Mouse (Mus musculus): ENCODE measurements around the gene Jade1. TPM values are rescaled to one million over a fixed set of nuclear protein-coding genes. Genes with fewer than 3 reads are reported as not detected.

Jade1 gene
- polyA plus RNA-seq, 1 experiment from 2014 or later = 12.2 TPM

DNA sequence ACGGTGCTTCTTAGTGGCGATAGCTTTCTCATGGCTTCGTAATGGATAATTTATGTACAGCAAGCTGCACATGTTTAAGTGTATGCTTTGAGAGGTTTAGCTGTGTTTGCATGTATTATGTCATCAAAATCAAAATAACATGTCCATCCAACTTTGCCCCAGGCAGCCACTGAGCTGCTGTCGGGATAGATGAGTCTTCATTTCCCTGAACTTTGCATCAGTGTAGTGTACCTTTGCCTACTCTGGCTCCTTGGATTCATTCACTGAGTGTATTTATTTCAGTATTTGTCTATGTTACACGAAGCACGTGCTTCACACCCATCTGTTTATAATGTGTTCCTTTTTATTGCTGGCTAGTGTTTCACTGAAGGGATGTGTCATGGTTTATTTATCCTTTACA, 30.8 kb downstream of the Jade1 start:
- no peak for DNase-seq (ENCODE audit: low spot score)
- H3K4me1 ChIP-seq (replicated peaks) = peaks cover 26% of the 10 kb centered on the region
- H3K36me3 ChIP-seq = peaks cover 55% of the 10 kb centered on the region

GRCm38 (mm10) chr3:41586917-41587316, 31.4 kb downstream of the Jade1 start:
- WGBS = 87% methylated on average over 7 of the region's 7 CpGs
- Histone ChIP-seq H3K27me3 (ENCODE audit: insufficient read depth, poor library complexity, severe bottlenecking) (no peaks in the 10 kb centered on the region), H3K9me3 (no peaks in the 10 kb centered on the region), H3K36me3 (peaks cover 61% of the 10 kb centered on the region), H3K4me3 (no peak overlapping the region), H3K27ac (no peak overlapping the region), H3K4me1 (replicated peaks) (peaks cover 20% of the 10 kb centered on the region)
- no peak for DNase-seq (ENCODE audit: low spot score)

More for the DNA sequence above, 30.8 kb downstream of the Jade1 start:
- Histone ChIP-seq H3K9me3 (no peaks in the 10 kb centered on the region), H3K27me3 (ENCODE audit: insufficient read depth, poor library complexity, severe bottlenecking) (no peaks in the 10 kb centered on the region), H3K4me3 (no peak overlapping the region), H3K27ac (no peak overlapping the region)
- WGBS = 93% methylated on average over 6 of the region's 6 CpGs

GRCm38 (mm10) chr3:41587588-41587987, 32.1 kb downstream of the Jade1 start:
- Histone ChIP-seq H3K27me3 (ENCODE audit: insufficient read depth, poor library complexity, severe bottlenecking) (no peaks in the 10 kb centered on the region), H3K27ac (no peak overlapping the region), H3K9me3 (no peaks in the 10 kb centered on the region), H3K4me3 (no peak overlapping the region), H3K4me1 (replicated peaks) (peaks cover 13% of the 10 kb centered on the region), H3K36me3 (peaks cover 67% of the 10 kb centered on the region)
- DNase-seq (ENCODE audit: low spot score) = no peak
- 68% methylated on average over 6 of the region's 6 CpGs for WGBS

- WGBS = 67% methylated on average over 8 of the region's 8 CpGs
- H3K9me3 ChIP-seq = no peaks in the 10 kb centered on the region
- no peak for DNase-seq (ENCODE audit: low spot score)
- peaks cover 67% of the 10 kb centered on the region for H3K36me3 ChIP-seq
- H3K27ac ChIP-seq = no peak overlapping the region
- no peaks in the 10 kb centered on the region for H3K27me3 ChIP-seq (ENCODE audit: insufficient read depth, poor library complexity, severe bottlenecking)
- H3K4me1 ChIP-seq (replicated peaks) = peaks cover 13% of the 10 kb centered on the region
- H3K4me3 ChIP-seq = no peak overlapping the region
Observed at GRCm38 (mm10) chr3:41588495-41588894, 33.0 kb downstream of the Jade1 start.

DNA sequence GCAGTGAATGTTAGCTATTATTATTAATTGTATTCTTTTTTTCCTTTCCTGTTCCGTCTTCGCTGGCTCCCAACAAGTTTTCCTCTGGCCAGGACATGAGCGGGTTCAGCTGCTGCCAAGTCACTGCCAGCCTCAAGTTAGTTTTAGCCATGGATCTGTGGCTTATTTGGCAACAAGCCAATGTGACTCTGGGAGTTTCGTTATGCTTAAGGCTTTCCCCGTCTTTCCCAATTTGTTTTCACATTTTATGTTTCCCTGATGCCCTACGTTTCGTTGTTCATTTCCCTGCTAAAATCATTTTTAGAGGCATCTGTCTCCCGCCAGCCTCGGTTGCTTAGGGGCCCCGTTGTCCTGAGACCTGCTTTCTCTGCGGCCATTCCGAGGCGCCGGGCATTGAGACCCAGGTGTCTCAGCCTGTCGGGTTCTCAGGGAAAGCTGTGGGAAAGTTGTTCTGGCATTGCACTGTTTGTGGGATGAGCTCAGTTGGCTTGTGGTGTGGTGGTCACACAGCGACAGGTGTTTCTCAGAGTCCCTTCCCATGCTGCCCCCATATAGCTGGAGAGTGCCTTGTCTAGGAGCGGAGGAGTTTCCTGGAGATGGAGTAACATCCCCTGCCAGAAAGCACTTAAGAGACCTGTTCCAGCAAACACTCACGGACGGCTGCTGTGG, 33.8 kb downstream of the Jade1 start:
- no peak overlapping the region for H3K4me3 ChIP-seq
- peaks cover 13% of the 10 kb centered on the region for H3K4me1 ChIP-seq (replicated peaks)
- peaks cover 68% of the 10 kb centered on the region for H3K36me3 ChIP-seq
- no peaks in the 10 kb centered on the region for H3K9me3 ChIP-seq
- no peak overlapping the region for H3K27ac ChIP-seq
- H3K27me3 ChIP-seq (ENCODE audit: insufficient read depth, poor library complexity, severe bottlenecking) = no peaks in the 10 kb centered on the region
- no peak for DNase-seq (ENCODE audit: low spot score)
- WGBS = 93% methylated on average over 19 of the region's 19 CpGs

- Histone ChIP-seq H3K9me3 (no peaks in the 10 kb centered on the region), H3K27me3 (ENCODE audit: insufficient read depth, poor library complexity, severe bottlenecking) (no peaks in the 10 kb centered on the region), H3K27ac (no peak overlapping the region), H3K4me1 (replicated peaks) (peaks cover 13% of the 10 kb centered on the region), H3K4me3 (no peak overlapping the region), H3K36me3 (peaks cover 68% of the 10 kb centered on the region)
- 93% methylated on average over 4 of the region's 4 CpGs for WGBS
- no peak for DNase-seq (ENCODE audit: low spot score)
Observed at GRCm38 (mm10) chr3:41589988-41590387, 34.5 kb downstream of the Jade1 start.

DNA sequence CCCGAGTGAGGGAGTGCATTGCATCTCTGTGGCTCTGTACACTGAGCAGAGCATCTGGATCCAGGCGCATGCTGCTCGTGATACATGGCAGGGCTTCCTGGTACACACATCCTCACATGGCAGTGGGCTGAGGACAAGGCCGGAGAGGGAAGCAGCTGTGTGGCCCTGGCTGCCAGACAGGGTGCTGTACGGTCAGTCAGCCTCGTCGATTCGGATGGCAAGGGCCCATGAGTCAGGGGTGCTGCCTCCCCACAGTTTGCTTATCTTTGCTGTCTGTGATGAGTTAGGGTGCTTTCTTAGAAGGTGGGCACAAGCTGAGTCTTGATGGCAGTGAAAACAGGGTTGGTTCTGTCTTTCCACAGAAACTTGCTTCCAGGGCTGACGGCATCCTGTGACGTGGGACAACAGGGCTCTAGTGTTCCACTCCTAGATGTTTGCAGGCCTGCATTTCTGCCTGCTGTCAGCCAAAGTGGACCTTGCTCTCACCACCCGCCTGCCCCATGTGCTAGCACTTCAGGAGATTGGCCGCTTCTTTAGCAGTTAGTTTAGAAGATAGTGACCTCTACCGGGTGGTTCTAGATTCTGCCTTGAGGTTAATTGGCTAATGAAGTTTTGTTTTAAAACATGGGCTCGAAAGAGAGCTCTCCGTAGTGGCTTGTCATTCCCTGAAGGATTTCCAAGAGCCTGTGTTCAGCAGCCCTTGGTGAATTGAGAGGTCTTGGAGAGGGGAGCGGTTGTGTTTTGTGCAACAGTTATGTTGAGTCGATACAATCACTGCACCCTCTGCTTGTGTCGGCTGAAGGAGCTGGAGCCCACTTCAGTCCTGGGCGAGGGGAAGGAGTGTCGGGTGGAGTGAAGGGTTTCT, 35.4 kb downstream of the Jade1 start:
- 92% methylated on average over 20 of the region's 20 CpGs for WGBS
- H3K27ac ChIP-seq = no peak overlapping the region
- H3K36me3 ChIP-seq = peaks cover 77% of the 10 kb centered on the region
- H3K9me3 ChIP-seq = no peaks in the 10 kb centered on the region
- no peak overlapping the region for H3K4me3 ChIP-seq
- DNase-seq (ENCODE audit: low spot score) = no peak
- peaks cover 13% of the 10 kb centered on the region for H3K4me1 ChIP-seq (replicated peaks)
- H3K27me3 ChIP-seq (ENCODE audit: insufficient read depth, poor library complexity, severe bottlenecking) = no peaks in the 10 kb centered on the region

DNA sequence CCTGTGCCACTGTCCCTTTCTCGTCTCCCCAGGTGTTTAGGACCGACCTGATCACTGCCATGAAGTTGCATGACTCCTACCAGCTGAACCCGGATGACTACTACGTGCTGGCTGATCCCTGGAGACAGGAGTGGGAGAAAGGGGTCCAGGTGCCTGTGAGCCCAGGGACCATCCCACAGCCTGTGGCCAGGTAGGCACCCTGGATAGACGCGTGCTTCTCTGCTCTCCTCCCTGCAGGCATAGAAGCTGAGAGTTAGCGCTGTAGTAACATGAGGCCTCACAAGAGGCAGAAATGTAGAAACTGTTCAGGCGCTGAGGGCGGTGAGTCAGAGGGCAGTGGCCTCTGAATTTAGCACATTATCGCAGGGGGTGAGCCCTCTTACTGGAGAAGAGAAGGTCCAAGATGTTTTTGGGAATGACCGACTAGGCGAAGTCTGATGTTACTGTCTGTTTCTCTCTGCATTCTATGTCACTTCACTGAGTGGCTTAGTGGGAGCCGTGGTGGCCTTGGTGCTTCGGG, 36.2 kb downstream of the Jade1 start:
- no peak for DNase-seq (ENCODE audit: low spot score)
- Histone ChIP-seq H3K27ac (no peak overlapping the region), H3K9me3 (no peaks in the 10 kb centered on the region), H3K4me1 (replicated peaks) (peaks cover 13% of the 10 kb centered on the region), H3K4me3 (no peak overlapping the region), H3K36me3 (peaks cover 84% of the 10 kb centered on the region), H3K27me3 (ENCODE audit: insufficient read depth, poor library complexity, severe bottlenecking) (no peaks in the 10 kb centered on the region)
- 94% methylated on average over 14 of the region's 14 CpGs for WGBS

GRCm38 (mm10) chr3:41592805-41593204, 37.3 kb downstream of the Jade1 start:
- H3K9me3 ChIP-seq = no peaks in the 10 kb centered on the region
- no peak for DNase-seq (ENCODE audit: low spot score)
- WGBS = 88% methylated on average over 7 of the region's 7 CpGs
- peaks cover 95% of the 10 kb centered on the region for H3K36me3 ChIP-seq
- no peak overlapping the region for H3K4me3 ChIP-seq
- peaks cover 2% of the 10 kb centered on the region; the same call in 1 of the 2 replicates for H3K4me1 ChIP-seq (replicated peaks)
- no peak overlapping the region for H3K27ac ChIP-seq
- no peaks in the 10 kb centered on the region for H3K27me3 ChIP-seq (ENCODE audit: insufficient read depth, poor library complexity, severe bottlenecking)

GRCm38 (mm10) chr3:41594097-41594879, 38.8 kb downstream of the Jade1 start:
- no peaks in the 10 kb centered on the region for H3K27me3 ChIP-seq (ENCODE audit: insufficient read depth, poor library complexity, severe bottlenecking)
- H3K9me3 ChIP-seq = no peaks in the 10 kb centered on the region
- H3K27ac ChIP-seq = no peak overlapping the region
- no peak overlapping the region for H3K4me3 ChIP-seq
- WGBS = 88% methylated on average over 9 of the region's 9 CpGs
- peaks cover 100% of the 10 kb centered on the region for H3K36me3 ChIP-seq
- no peak for DNase-seq (ENCODE audit: low spot score)
- no peaks in the 10 kb centered on the region for H3K4me1 ChIP-seq (replicated peaks)

GRCm38 (mm10) chr3:41595010-41595409, 39.5 kb downstream of the Jade1 start:
- Histone ChIP-seq H3K36me3 (peaks cover 100% of the 10 kb centered on the region), H3K9me3 (no peaks in the 10 kb centered on the region), H3K4me1 (replicated peaks) (no peaks in the 10 kb centered on the region), H3K27me3 (ENCODE audit: insufficient read depth, poor library complexity, severe bottlenecking) (no peaks in the 10 kb centered on the region), H3K27ac (no peak overlapping the region), H3K4me3 (no peak overlapping the region)
- WGBS = 94% methylated on average over 4 of the region's 4 CpGs
- no peak for DNase-seq (ENCODE audit: low spot score)

DNA sequence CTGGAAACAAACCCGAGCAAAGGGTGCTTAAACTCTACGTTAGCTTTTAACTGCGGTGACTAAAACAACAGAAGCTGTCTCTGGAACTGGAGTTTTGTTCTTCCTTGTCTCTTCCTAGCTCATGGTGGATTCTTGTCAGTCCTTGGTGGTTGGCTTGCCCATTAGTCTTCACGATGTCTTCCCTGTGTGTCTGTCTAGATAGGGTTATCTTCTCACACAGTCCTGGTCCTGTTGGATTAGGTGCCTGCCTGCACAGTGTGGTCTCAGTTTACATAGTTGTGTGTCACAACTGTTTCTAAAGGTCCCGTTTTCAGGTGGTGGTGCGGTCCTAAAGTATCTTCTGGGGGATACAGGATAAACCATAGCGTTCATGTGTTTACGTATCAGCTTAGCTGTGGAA, 41.5 kb downstream of the Jade1 start:
- Histone ChIP-seq H3K36me3 (peaks cover 96% of the 10 kb centered on the region), H3K4me1 (replicated peaks) (no peaks in the 10 kb centered on the region), H3K27me3 (ENCODE audit: insufficient read depth, poor library complexity, severe bottlenecking) (no peaks in the 10 kb centered on the region), H3K27ac (no peak overlapping the region), H3K9me3 (no peaks in the 10 kb centered on the region), H3K4me3 (no peak overlapping the region)
- WGBS = 94% methylated on average over 8 of the region's 8 CpGs
- no peak for DNase-seq (ENCODE audit: low spot score)
